Mouse (Mus musculus): ENCODE data around the gene Fndc3b. TPM values are rescaled to one million over a fixed set of nuclear protein-coding genes. Genes with fewer than 3 reads are reported as not detected.

Fndc3b gene
- total RNA-seq, 2 experiments from 2014 or later, result 30.8 to 35.4 TPM

GRCm38 (mm10) chr3:27604629-27605028, 106.5 kb downstream of the Fndc3b start:
- DNase-seq, result no peak
- intact Hi-C loops (cut with DNase I; ENCODE audit: low total_unique reads), result no loop called here

- intact Hi-C loops (cut with DNase I; ENCODE audit: low total_unique reads), result no loop called here
- no peak for DNase-seq
Measured at GRCm38 (mm10) chr3:27603905-27604620, 107.0 kb downstream of the Fndc3b start.

- no peak for DNase-seq
- intact Hi-C loops (cut with DNase I; ENCODE audit: low total_unique reads), result no loop called here
Measured at GRCm38 (mm10) chr3:27600645-27601044, 110.5 kb downstream of the Fndc3b start.

GRCm38 (mm10) chr3:27600197-27600596, 110.9 kb downstream of the Fndc3b start:
- no peak for DNase-seq
- intact Hi-C loops (cut with DNase I; ENCODE audit: low total_unique reads), result no loop called here

- DNase-seq, result no peak
- intact Hi-C loops (cut with DNase I; ENCODE audit: low total_unique reads), result no loop called here
Measured at GRCm38 (mm10) chr3:27598437-27599382, 112.4 kb downstream of the Fndc3b start.

- intact Hi-C loops (cut with DNase I; ENCODE audit: low total_unique reads), result no loop called here
- DNase-seq, result no peak
Measured at GRCm38 (mm10) chr3:27593485-27594138, 117.5 kb downstream of the Fndc3b start.

- intact Hi-C loops (cut with DNase I; ENCODE audit: low total_unique reads), result no loop called here
Measured at GRCm38 (mm10) chr3:27592728-27593484, 118.2 kb downstream of the Fndc3b start.

GRCm38 (mm10) chr3:27590823-27591222, 120.3 kb downstream of the Fndc3b start:
- no peak for DNase-seq
- intact Hi-C loops (cut with DNase I; ENCODE audit: low total_unique reads), result no loop called here

More at GRCm38 (mm10) chr3:27592728-27593484, 118.2 kb downstream of the Fndc3b start:
- no peak for DNase-seq

GRCm38 (mm10) chr3:27589305-27589704, 121.8 kb downstream of the Fndc3b start:
- intact Hi-C loops (cut with DNase I; ENCODE audit: low total_unique reads), result no loop called here
- DNase-seq, result no peak

- intact Hi-C loops (cut with DNase I; ENCODE audit: low total_unique reads), result no loop called here
- no peak for DNase-seq
Measured at GRCm38 (mm10) chr3:27588604-27589003, 122.5 kb downstream of the Fndc3b start.

- intact Hi-C loops (cut with DNase I; ENCODE audit: low total_unique reads), result no loop called here
- DNase-seq, result peak; percentile 42
Measured at GRCm38 (mm10) chr3:27584607-27585605, 126.2 kb downstream of the Fndc3b start.

GRCm38 (mm10) chr3:27581931-27582840, 128.9 kb downstream of the Fndc3b start:
- no peak for DNase-seq
- intact Hi-C loops (cut with DNase I; ENCODE audit: low total_unique reads), result no loop called here

GRCm38 (mm10) chr3:27580956-27581355, 130.2 kb downstream of the Fndc3b start:
- no peak for DNase-seq
- intact Hi-C loops (cut with DNase I; ENCODE audit: low total_unique reads), result no loop called here

GRCm38 (mm10) chr3:27579894-27580613, 131.1 kb downstream of the Fndc3b start:
- intact Hi-C loops (cut with DNase I; ENCODE audit: low total_unique reads), result no loop called here
- DNase-seq, result no peak

GRCm38 (mm10) chr3:27579229-27579628, 131.9 kb downstream of the Fndc3b start:
- no peak for DNase-seq
- intact Hi-C loops (cut with DNase I; ENCODE audit: low total_unique reads), result no loop called here

- no peak for DNase-seq
- intact Hi-C loops (cut with DNase I; ENCODE audit: low total_unique reads), result no loop called here
Measured at GRCm38 (mm10) chr3:27577349-27578025, 133.6 kb downstream of the Fndc3b start.

Measured in gastrocnemius, postnatal 14 days (tissue).